Mouse (Mus musculus) thymus, postnatal 4 days (tissue): ENCODE results near the gene Phlda2.

Source experiments
- DNase-seq: peaks from one replicate; pipeline ENCODE4 v3.0.0; 2021

Phlda2 gene

GRCm38 (mm10) chr7:143501643-143502417 is 1.1 kb downstream of the Phlda2 start:
- peak; percentile 45 for DNase-seq

DNA sequence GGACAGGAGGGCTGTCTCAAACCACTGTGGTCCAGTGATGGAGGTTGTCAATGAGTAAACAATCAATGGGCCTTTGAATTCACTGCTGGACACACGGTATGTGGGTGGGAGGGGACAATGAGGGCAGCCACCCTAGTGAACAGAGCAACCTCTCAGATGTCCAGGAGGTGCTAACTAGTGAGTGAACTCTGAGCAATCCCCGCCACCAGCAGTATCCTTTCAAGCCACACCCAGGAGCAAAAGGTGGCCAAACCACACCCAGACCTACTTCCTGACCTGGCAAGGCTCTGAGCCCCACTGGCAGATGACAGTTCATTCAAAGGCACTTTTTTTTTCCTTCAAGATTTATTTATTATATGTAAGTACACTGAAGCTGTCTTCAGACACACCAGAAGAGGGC is 2.0 kb downstream of the Phlda2 start:
- no peak for DNase-seq

DNA sequence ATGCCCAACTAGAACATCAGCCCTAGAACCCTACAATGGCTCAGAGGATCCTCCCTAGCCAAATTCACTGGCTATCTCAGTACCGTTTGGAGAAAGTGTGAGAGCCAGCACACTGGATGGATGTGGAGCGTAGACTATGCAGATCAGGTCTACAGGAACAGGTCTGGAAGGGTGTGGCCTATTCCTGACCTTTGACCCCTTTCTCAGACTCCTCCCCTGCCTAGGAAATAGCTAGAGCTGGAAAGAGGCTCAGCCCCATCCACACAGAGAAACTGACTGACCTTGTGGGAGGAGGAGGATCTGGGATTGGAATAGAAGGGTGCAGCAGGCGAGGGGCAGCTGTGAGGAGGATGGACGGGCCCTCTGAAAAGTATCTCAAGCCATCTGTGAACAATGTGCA is 4.4 kb downstream of the Phlda2 start:
- DNase-seq, result no peak

DNA sequence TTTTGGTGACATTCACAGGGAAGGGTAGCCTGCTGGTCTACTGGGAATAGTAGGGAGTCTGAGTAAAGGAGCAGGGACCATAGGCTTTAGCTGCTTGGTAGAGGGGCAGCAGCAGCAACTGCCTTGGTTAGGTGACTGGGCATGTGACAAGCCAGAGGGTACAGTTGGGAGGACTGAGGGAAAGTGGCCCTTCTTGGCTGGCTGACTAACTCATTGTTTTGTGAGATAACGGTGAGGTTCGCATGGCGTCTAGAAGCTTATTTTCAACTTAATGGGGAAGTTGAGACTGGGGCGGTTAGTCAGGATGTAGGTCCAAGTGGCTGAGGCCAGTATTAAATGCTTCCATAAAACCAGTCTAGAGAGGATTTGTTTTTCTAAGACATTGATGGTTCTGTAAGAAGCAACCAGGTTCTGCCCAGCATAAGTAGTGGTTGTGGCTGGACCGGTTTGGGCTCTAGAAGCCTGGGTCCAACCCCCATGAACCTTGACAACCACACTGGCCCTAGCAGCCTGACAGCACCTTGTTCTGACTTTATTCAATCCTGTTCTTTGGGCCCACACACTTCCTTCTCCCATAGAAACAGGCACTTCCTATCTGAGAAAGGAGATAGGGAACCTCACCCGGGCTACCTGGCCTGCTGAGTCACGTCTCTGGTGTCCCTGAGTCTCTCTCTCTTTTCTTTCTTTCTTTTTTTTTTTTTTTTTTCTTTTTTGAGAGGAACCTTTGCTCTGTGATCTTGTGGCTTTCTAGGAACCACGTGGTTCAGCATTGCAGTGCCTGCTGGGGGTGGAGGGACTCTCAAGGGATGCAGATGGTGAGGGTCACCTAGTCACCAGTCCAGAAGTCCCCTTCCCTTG is 7.6 kb downstream of the Phlda2 start:
- no peak for DNase-seq

GRCm38 (mm10) chr7:143493616-143494126 is 9.3 kb downstream of the Phlda2 start:
- no peak for DNase-seq

DNA sequence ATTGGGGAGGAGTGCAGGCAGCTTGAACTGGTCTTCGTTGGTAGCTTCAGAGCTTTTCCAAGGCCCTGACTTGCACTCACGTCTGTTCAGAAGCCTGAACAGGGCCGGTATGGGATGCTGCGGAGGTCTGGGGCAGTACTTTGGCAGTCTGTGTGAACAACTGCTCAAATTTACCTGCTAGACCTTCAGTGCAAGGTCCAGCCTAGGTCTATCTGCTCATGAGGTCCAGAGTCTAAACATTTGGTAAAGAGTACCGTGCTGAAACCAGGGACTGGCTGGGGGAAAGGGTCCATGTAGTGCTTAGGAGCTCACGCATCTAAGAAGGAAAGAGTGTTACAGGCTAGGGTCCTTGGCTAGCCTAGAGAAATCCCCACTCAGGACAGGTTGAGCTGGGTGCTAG is 13.2 kb downstream of the Phlda2 start:
- DNase-seq, result no peak

DNA sequence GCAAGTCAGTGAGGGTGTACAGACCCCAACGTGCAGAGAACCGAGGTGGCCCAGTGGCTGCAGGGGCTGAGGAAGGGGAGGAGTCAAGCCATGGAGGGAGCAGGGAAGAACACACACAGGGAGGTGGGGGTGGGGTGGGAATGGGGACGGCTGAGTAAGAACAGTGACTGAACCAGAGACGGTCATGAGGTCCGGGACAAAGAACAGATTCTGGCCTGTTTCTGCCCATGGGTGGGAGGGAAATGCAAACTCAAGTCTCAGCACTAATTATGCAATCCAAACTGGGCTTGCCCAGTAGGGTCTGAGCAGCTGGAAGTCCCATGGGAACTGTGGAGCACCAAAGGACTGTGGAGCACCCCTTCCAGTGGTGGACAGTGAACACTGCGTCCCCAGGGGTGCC is 20.4 kb downstream of the Phlda2 start:
- DNase-seq, result no peak

DNA sequence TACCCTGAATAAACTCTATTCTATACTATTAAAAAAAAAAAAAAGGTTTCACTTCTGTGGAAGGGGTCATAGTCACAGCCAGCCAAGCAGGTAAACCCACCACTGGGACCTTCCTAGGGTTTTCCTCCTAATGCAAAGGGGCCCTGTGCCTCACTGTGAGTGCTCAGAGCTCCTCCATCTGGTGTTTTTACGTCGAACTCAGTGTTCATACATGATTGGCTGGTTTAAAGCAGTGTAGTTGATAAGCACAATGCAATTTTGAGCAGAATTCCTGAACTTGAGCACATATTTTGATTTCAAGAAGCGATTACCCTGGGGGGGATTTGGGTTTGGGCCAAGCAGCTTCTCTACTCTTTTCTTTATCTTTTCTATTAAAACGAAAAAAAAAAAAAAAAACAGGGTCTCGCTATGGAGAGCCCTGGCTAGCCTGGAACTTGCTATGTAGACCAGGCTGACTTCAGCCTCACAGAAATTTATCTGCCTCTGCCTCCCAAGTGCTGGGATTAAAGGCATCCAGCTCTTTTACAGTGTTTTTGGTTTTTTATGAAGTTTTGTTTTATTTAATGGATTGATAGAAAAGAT is 21.1 kb downstream of the Phlda2 start:
- no peak for DNase-seq

GRCm38 (mm10) chr7:143480498-143480897 is 22.5 kb downstream of the Phlda2 start:
- peak; percentile 92 for DNase-seq

DNA sequence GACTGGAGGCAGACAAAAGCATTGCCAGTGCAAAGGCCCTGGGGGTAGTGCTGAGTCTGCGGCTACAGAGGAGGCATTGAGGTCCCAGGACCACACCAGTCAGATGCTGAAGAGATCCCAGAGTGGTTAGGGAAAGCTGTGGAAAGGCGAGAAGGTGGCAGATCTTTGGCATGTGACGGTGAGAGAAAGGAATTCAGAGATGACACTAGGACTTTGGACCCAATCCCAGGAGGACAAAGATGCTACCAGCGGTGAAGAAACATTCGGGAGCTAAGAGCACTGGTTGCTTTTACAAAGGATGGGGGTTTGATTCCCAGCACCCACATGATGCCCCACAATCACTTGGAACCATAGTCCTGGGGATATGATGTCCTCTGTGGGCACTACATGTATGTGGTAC is 25.1 kb downstream of the Phlda2 start:
- DNase-seq, result no peak

DNA sequence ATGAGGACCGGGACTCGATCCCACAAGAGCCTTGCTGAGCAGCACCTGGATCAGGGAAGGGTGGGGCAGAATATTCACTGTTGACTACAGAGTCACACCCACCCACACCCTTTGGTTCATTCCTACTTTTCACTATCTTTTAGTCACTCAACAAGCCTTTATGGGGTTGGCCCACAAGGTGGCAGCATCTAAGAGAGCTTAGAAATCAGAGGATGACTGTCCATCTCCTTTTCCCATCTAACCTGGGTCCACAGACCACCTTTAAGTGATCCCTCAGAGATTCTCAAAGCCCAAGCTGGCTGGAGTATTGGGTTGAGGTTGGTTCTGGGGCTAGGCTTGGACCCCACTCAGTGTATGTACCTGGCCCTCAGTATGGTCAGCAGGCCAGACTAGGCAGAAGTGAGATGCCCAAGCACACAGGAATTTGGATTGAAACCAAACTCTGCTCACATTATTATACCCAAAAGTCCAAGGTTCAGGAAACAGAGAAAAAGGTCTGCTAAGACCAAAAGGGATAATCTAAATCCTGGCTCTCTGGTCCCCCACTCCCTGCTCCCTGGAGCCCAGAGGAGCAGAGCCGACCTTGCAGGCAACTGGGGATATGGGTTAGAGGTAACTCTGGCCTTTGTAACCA is 26.1 kb downstream of the Phlda2 start:
- no peak for DNase-seq

DNA sequence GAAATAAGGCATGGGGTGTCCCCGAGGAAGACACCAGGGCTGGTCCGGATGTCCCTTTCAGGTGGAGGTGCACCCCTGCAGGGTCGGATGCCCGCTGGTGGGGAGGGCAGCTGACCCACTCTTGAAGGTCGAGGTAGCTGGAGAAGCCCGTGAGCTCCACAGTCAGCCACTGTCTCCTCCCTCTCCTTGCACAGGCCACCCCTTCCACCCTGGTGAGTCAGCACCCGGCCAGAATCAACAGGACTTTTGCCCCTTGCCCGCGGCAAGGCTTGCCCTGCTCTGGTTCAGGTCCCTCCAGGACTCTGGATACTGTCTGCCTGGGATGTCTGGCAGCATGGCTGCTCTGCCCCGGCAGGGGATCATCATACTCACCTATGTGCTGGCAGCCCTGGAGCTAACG is 27.1 kb downstream of the Phlda2 start:
- DNase-seq, result no peak

DNA sequence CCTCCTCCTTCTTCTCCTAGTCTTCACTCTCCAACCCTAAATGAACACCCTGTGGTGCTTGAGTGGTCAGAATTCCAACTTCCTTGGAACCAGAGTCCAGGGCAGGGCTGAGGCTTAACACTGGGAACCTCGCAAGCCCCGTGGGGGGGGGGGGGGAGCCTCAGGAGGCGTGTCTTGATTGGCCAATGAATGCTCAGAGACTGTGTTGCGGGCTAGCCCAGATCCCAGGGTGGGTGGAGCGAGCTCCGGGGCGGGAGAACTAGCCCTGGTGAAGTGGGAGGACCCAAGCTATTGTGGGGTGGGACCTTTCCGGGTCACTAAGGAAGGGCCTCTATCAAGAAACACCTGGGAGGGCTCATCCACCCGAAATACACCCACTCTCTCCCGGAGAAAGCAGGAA is 28.1 kb downstream of the Phlda2 start:
- DNase-seq, result no peak

- DNase-seq, result no peak
Observed at GRCm38 (mm10) chr7:143473347-143474101, 29.4 kb downstream of the Phlda2 start, which contains the start of gene Slc22a18. Slc22a18 (plus strand) TSS chr7:143473736.

DNA sequence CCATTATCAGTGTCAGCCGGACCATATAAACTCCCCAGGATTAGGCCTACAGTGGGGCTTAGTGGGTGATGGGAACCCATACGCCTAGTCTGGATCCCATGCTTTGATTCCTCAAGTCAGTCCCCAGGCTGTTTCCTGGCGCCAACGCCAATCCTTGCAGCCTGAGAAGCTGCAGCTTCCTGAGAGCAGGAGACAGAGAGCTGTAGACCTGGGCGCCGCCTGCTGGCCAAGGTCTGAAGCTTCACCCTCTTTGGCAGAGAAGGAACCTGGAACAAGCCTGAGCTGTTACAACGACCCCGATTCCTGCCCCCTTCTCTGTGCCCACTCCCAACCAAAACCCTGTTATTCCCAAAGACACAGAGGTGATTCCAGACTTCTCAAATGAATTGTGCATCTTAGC is 33.0 kb downstream of the Phlda2 start:
- peak; percentile 90 for DNase-seq

GRCm38 (mm10) chr7:143467714-143468113 is 35.2 kb downstream of the Phlda2 start:
- no peak for DNase-seq

- peak; percentile 92 for DNase-seq
Observed at GRCm38 (mm10) chr7:143466099-143466677, 36.8 kb downstream of the Phlda2 start.

- DNase-seq, result peak; percentile 77
Observed at GRCm38 (mm10) chr7:143464811-143465560, 38.0 kb downstream of the Phlda2 start.

- peak; percentile 89 for DNase-seq
Observed at GRCm38 (mm10) chr7:143463865-143464415, 39.0 kb downstream of the Phlda2 start.

GRCm38 (mm10) chr7:143462516-143462915 is 40.4 kb downstream of the Phlda2 start:
- DNase-seq, result no peak

DNA sequence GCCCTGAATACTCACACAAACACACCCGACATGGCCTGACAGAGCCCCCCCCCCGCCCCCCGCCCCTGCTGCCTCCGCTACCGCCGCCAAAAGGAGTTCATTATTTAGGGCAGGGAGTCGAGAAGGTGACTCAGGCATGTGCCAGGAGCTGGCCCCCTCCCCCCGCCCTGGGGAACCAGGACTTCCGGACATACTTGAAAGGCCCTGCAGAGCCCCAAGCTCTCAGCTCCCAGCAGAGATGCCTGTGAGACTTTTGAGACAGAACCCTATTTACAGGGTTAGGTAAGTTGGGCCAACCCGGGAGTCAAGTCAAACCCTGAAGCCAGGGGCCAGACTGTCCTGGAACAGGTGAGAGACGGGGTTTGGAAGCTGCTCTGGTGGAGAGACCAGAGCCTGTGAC is 41.0 kb downstream of the Phlda2 start:
- peak; percentile 52 for DNase-seq
